Mouse (Mus musculus) retina, embryonic 14.5 days (tissue): ENCODE measurements around the gene Srprb.

ENCODE experiments used
- DNase-seq: peaks from one replicate; pipeline ENCODE4 v3.0.0-alpha.2; 2015; ENCODE audit warnings: low spot score

Gene Srprb

GRCm38 (mm10) chr9:103145351-103145750 is 56.6 kb downstream of the Srprb start:
- DNase-seq, result no peak

DNA sequence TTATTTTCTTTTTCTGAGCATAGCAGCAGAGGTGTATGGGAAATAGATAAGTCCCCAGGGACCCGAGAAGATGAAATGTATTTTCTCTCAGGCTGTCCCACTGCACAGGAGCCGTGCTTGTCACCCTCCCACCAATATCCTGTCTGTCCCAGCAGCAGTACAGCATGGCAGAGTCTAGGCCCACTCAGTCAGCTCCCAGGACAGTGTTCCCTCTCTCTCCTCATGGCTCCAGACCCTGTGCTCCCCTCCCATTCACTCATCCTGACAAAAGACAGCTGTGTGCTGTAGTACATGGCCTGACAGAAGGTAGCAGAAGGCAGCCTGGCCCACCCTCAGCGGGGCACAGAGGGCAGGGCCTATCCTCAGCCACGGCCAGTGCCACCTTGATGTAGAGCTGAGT is 58.1 kb downstream of the Srprb start:
- no peak for DNase-seq

DNA sequence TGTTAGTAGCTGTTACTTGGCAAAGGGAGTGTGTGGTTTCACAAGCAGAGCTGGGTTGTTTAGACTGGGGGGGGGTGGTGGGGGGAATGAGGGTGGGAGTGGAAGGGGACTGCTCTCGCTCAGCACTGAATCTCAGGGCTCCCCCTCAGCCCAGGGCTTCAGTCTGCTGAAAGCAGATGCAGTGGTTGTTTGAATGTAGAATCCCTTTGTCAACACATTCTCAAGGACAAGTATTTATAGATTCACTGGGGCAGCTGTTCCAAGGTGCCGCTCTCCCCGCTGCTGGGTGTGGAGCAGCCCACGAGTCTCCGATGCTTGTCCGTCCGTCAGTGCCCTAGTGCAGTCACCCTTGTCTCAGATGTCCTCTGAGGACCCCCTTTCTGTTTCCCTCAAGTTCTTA is 60.7 kb downstream of the Srprb start:
- no peak for DNase-seq

DNA sequence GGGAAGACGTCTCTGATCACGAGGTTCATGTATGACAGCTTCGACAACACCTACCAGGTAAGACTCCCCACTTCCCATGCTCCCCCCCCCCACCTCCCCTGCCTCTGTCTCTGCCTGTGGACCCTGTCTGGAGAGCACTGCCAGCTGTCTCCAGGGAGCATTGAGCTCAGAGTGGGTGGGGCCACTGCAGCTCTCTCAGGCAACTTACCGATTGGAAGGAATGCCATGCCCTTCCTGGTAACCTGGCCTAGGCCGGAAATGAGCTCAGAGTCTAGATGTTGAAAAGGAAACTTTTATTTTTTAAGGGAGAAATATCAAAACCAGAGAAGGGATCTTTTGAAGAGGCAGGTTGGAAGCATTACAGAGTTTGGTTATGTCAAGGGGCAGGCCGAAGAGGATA is 61.6 kb downstream of the Srprb start:
- no peak for DNase-seq

GRCm38 (mm10) chr9:103139481-103139880 is 62.5 kb downstream of the Srprb start:
- DNase-seq, result no peak
